ENCODE assay signal across 15 mouse cellular contexts in genomic region chr11:78125691-78126090, GRCm38 (mm10). TPM values are rescaled to one million over a fixed set of nuclear protein-coding genes. Genes with fewer than 3 reads are reported as not detected.
A peak's percentile ranks its signal among the peaks of the same experiment; 100 is the strongest.
DNase-seq lines count a peak whose midpoint lies in the region; ATAC-seq and TF ChIP-seq lines count a peak whose summit lies in the region.
"Had no signal": no experiment of that assay in that cellular context is flagged by ENCODE, and none has a peak within 500 bp of the region (broad histone marks: within the 10 kb centered on the region; RNA-seq: fewer than 3 reads in every experiment).

No protein-coding gene starts in this region.

- DNase-seq in heart, postnatal 0 days (ENCODE audit: low spot score): no peak
- DNase-seq in heart, postnatal 10 days: no peak
- DNase-seq in stomach, postnatal 0 days (ENCODE audit: low spot score): no peak
- DNase-seq in cerebellum, adult 9-10 months: no peak
- DNase-seq in urinary bladder, postnatal 25 days (ENCODE audit: low spot score): no peak
- DNase-seq: cerebellum, postnatal 36 days; forebrain, postnatal 0 days; gastrocnemius, postnatal 25 days; thymus, postnatal 14 days had no signal

- peaks cover 19% of the 10 kb centered on the region; the same call in 1 of the 2 replicates for H3K4me1 ChIP-seq in heart, postnatal 0 days (ENCODE audit: control insufficient read depth, insufficient read depth)
- peaks cover 89% of the 10 kb centered on the region for H3K4me1 ChIP-seq in megakaryocyte, embryonic 14.5 days
- H3K4me1 ChIP-seq in liver, embryonic 12.5 days: peaks cover 51% of the 10 kb centered on the region
- H3K4me1 ChIP-seq in stomach, postnatal 0 days (replicated peaks; ENCODE audit: control insufficient read depth, insufficient read depth): 0 out of 2 replicates have a peak, but pooled peaks cover 3% of the 10 kb centered on the region

- 0 out of 2 replicates have a peak overlapping the region, but pooled peaks have one; percentile 43 for H3K27ac ChIP-seq in heart, postnatal 0 days (ENCODE audit: low read depth)
- peak overlapping the region; percentile 79 for H3K27ac ChIP-seq in liver, embryonic 12.5 days
- 0 out of 2 replicates have a peak overlapping the region, but pooled peaks have one; percentile 5 for H3K27ac ChIP-seq in stomach, postnatal 0 days (replicated peaks)
- H3K27ac ChIP-seq: midbrain, embryonic 12.5 days had no signal

- H3K27me3 ChIP-seq in heart, postnatal 0 days (ENCODE audit: control insufficient read depth, insufficient read depth, low read length): no peaks in the 10 kb centered on the region
- H3K27me3 ChIP-seq in megakaryocyte, embryonic 14.5 days (replicated peaks): no peaks in the 10 kb centered on the region
- no peaks in the 10 kb centered on the region for H3K27me3 ChIP-seq in liver, embryonic 12.5 days (replicated peaks)
- H3K27me3 ChIP-seq in stomach, postnatal 0 days (ENCODE audit: control insufficient read depth, insufficient read depth, low read length): no peaks in the 10 kb centered on the region
- H3K27me3 ChIP-seq: embryonic facial prominence, embryonic 15.5 days; midbrain, embryonic 12.5 days had no signal

- no peak for TF ChIP-seq EP300 in heart, postnatal 0 days (IDR thresholded peaks at IDR 0.05; ENCODE audit: low read depth)
- no peak for TF ChIP-seq EP300 in stomach, postnatal 0 days (optimal IDR thresholded peaks at IDR 0.05)

- WGBS in heart, postnatal 0 days: 64% methylated on average over 6 of the region's 6 CpGs
- WGBS in liver, embryonic 12.5 days (ENCODE audit: insufficient replicate concordance): 38% methylated on average over 6 of the region's 6 CpGs
- 56% methylated on average over 6 of the region's 6 CpGs for WGBS in stomach, postnatal 0 days

- ATAC-seq in heart, postnatal 0 days (ENCODE audit: insufficient read depth, low read depth): no peak
- no peak for ATAC-seq in megakaryocyte, adult 5-6 weeks (ENCODE audit: poor library complexity, severe bottlenecking)
- no peak for ATAC-seq in liver, embryonic 12.5 days
- no peak for ATAC-seq in stomach, postnatal 0 days (ENCODE audit: low FRiP score, low TSS enrichment)
- ATAC-seq: forebrain, postnatal 0 days; hindbrain, embryonic 16.5 days had no signal

- no peaks in the 10 kb centered on the region for H3K36me3 ChIP-seq in heart, postnatal 0 days (replicated peaks; ENCODE audit: control insufficient read depth, insufficient read depth, low read length)
- peaks cover 24% of the 10 kb centered on the region for H3K36me3 ChIP-seq in megakaryocyte, embryonic 14.5 days (replicated peaks; ENCODE audit: low read length)
- H3K36me3 ChIP-seq in liver, embryonic 12.5 days: no peaks in the 10 kb centered on the region
- no peaks in the 10 kb centered on the region for H3K36me3 ChIP-seq in stomach, postnatal 0 days (ENCODE audit: control insufficient read depth, insufficient read depth, low read length)
- H3K36me3 ChIP-seq: embryonic facial prominence, embryonic 15.5 days; midbrain, embryonic 12.5 days had no signal

- H3K9me3 ChIP-seq in heart, postnatal 0 days (replicated peaks; ENCODE audit: control insufficient read depth, low read length): no peaks in the 10 kb centered on the region
- H3K9me3 ChIP-seq in megakaryocyte, embryonic 14.5 days: no peaks in the 10 kb centered on the region
- H3K9me3 ChIP-seq in liver, embryonic 12.5 days (replicated peaks): no peaks in the 10 kb centered on the region
- no peaks in the 10 kb centered on the region for H3K9me3 ChIP-seq in stomach, postnatal 0 days (ENCODE audit: control insufficient read depth, low read length)
- H3K9me3 ChIP-seq: embryonic facial prominence, embryonic 15.5 days; midbrain, embryonic 12.5 days had no signal

- no peak overlapping the region for H3K4me3 ChIP-seq in heart, postnatal 0 days (ENCODE audit: low read depth, low read length)
- H3K4me3 ChIP-seq in megakaryocyte, embryonic 14.5 days (replicated peaks): peak overlapping the region; percentile 87
- peak overlapping the region; percentile 16 for H3K4me3 ChIP-seq in liver, embryonic 12.5 days
- H3K4me3 ChIP-seq in stomach, postnatal 0 days (ENCODE audit: low read depth, low read length): no peak overlapping the region
- H3K4me3 ChIP-seq: embryonic facial prominence, embryonic 15.5 days; midbrain, embryonic 12.5 days had no signal

- intact Hi-C loops in heart, postnatal 10 days (cut with DNase I): no loop called here

- no peak overlapping the region for H3K4me2 ChIP-seq in heart, postnatal 0 days (ENCODE audit: low read depth, low read length)
- H3K4me2 ChIP-seq in liver, embryonic 12.5 days: peak overlapping the region; percentile 50
- H3K4me2 ChIP-seq in stomach, postnatal 0 days (replicated peaks; ENCODE audit: low read depth): no peak overlapping the region
- H3K4me2 ChIP-seq: embryonic facial prominence, embryonic 15.5 days; midbrain, embryonic 12.5 days had no signal

- no peak for TF ChIP-seq CTCF in heart, postnatal 0 days (IDR thresholded peaks at IDR 0.05; ENCODE audit: low read depth)
- no peak for TF ChIP-seq CTCF in stomach, postnatal 0 days (IDR thresholded peaks at IDR 0.05; ENCODE audit: low read depth)

- H3K9ac ChIP-seq in heart, postnatal 0 days (replicated peaks; ENCODE audit: low read depth, low read length): no peak overlapping the region
- H3K9ac ChIP-seq in liver, embryonic 12.5 days: peak overlapping the region; percentile 44
- no peak overlapping the region for H3K9ac ChIP-seq in stomach, postnatal 0 days (ENCODE audit: low read length)
- H3K9ac ChIP-seq: embryonic facial prominence, embryonic 15.5 days; forebrain, postnatal 0 days; midbrain, embryonic 12.5 days had no signal

RNA-seq across cellular contexts. Expression of gene Fam222b, which starts 31.2 kb away (rescaled TPM):
- total RNA-seq in heart, postnatal 0 days (2014; rRNA removed; ENCODE audit: low replicate concordance): 10.8 and 24.6 TPM in 2 replicates
- 11.1 TPM in 2 replicates for polyA plus RNA-seq in heart, postnatal 0 days (2015; fragmentation: Nextera tagmentation; extraction: Ambion mirVana)
- total RNA-seq in heart, postnatal 10 days (2021): 10 to 100 TPM; 15.0 to 17.0 TPM
- polyA plus RNA-seq in megakaryocyte, embryonic 14.5 days (2012; ENCODE audit: insufficient read depth, low replicate concordance): 32.0 and 49.0 TPM in 2 replicates
- total RNA-seq in megakaryocyte, adult 5-6 weeks (2015): 24.0 and 28.2 TPM in 2 replicates
- total RNA-seq in megakaryocyte, adult 5-6 weeks (2017): 8.5 and 9.1 TPM in 2 replicates
- 6.0 and 6.7 TPM in 2 replicates for polyA plus RNA-seq in liver, embryonic 12.5 days (2016; fragmentation: Nextera tagmentation; extraction: Ambion mirVana)
- 5.1 and 5.6 TPM in 2 replicates for polyA plus RNA-seq in stomach, postnatal 0 days (2015; fragmentation: Nextera tagmentation; extraction: Ambion mirVana)

RNA-seq across cellular contexts. Expression of gene Traf4, which starts 39.7 kb away (rescaled TPM):
- 25.1 and 42.6 TPM in 2 replicates for total RNA-seq in heart, postnatal 0 days (2014; rRNA removed; ENCODE audit: low replicate concordance)
- polyA plus RNA-seq in heart, postnatal 0 days (2015; fragmentation: Nextera tagmentation; extraction: Ambion mirVana): 21.2 and 22.9 TPM in 2 replicates
- total RNA-seq in heart, postnatal 10 days (2021): 10 to 100 TPM; 17.5 to 21.0 TPM
- 4.8 and 6.3 TPM in 2 replicates for polyA plus RNA-seq in megakaryocyte, embryonic 14.5 days (2012; ENCODE audit: insufficient read depth, low replicate concordance)
- total RNA-seq in megakaryocyte, adult 5-6 weeks (2015): 1.3 TPM in 2 replicates
- 0.51 and 2.2 TPM in 2 replicates for total RNA-seq in megakaryocyte, adult 5-6 weeks (2017)
- polyA plus RNA-seq in liver, embryonic 12.5 days (2016; fragmentation: Nextera tagmentation; extraction: Ambion mirVana): 45.4 and 47.6 TPM in 2 replicates
- polyA plus RNA-seq in stomach, postnatal 0 days (2015; fragmentation: Nextera tagmentation; extraction: Ambion mirVana): 22.4 and 26.9 TPM in 2 replicates

RNA-seq across cellular contexts. Expression of gene Eral1, which starts 45.5 kb away (rescaled TPM):
- total RNA-seq in heart, postnatal 0 days (2014; rRNA removed; ENCODE audit: low replicate concordance): 33.5 and 40.8 TPM in 2 replicates
- 19.7 TPM in 2 replicates for polyA plus RNA-seq in heart, postnatal 0 days (2015; fragmentation: Nextera tagmentation; extraction: Ambion mirVana)
- 10 to 100 TPM; 22.8 to 23.6 TPM for total RNA-seq in heart, postnatal 10 days (2021)
- polyA plus RNA-seq in megakaryocyte, embryonic 14.5 days (2012; ENCODE audit: insufficient read depth, low replicate concordance): 1.6 TPM in 1 of 2 replicates, not detected in the other
- total RNA-seq in megakaryocyte, adult 5-6 weeks (2015): 14.1 and 19.2 TPM in 2 replicates
- total RNA-seq in megakaryocyte, adult 5-6 weeks (2017): 20.9 and 22.1 TPM in 2 replicates
- polyA plus RNA-seq in liver, embryonic 12.5 days (2016; fragmentation: Nextera tagmentation; extraction: Ambion mirVana): 23.2 and 25.5 TPM in 2 replicates
- polyA plus RNA-seq in stomach, postnatal 0 days (2015; fragmentation: Nextera tagmentation; extraction: Ambion mirVana): 12.8 and 15.0 TPM in 2 replicates

RNA-seq across cellular contexts. Expression of gene Nek8, which starts 50.8 kb away (rescaled TPM):
- 24.6 and 27.2 TPM in 2 replicates for total RNA-seq in heart, postnatal 0 days (2014; rRNA removed; ENCODE audit: low replicate concordance)
- polyA plus RNA-seq in heart, postnatal 0 days (2015; fragmentation: Nextera tagmentation; extraction: Ambion mirVana): 8.1 and 9.1 TPM in 2 replicates
- 1 to 10 TPM; 4.5 to 5.4 TPM for total RNA-seq in heart, postnatal 10 days (2021)
- polyA plus RNA-seq in megakaryocyte, embryonic 14.5 days (2012; ENCODE audit: insufficient read depth, low replicate concordance): 1.3 and 2.2 TPM in 2 replicates
- total RNA-seq in megakaryocyte, adult 5-6 weeks (2015): 2.4 and 8.6 TPM in 2 replicates
- total RNA-seq in megakaryocyte, adult 5-6 weeks (2017): 2.1 and 6.9 TPM in 2 replicates
- 12.2 and 13.7 TPM in 2 replicates for polyA plus RNA-seq in liver, embryonic 12.5 days (2016; fragmentation: Nextera tagmentation; extraction: Ambion mirVana)
- 6.4 and 7.4 TPM in 2 replicates for polyA plus RNA-seq in stomach, postnatal 0 days (2015; fragmentation: Nextera tagmentation; extraction: Ambion mirVana)

RNA-seq across cellular contexts. Expression of gene Tlcd1, which starts 50.8 kb away (rescaled TPM):
- 19.9 and 24.1 TPM in 2 replicates for total RNA-seq in heart, postnatal 0 days (2014; rRNA removed; ENCODE audit: low replicate concordance)
- 15.1 and 16.8 TPM in 2 replicates for polyA plus RNA-seq in heart, postnatal 0 days (2015; fragmentation: Nextera tagmentation; extraction: Ambion mirVana)
- total RNA-seq in heart, postnatal 10 days (2021): 1 to 10 TPM; 9.1 to 9.4 TPM
- polyA plus RNA-seq in megakaryocyte, embryonic 14.5 days (2012; ENCODE audit: insufficient read depth, low replicate concordance): 35.9 and 67.9 TPM in 2 replicates
- total RNA-seq in megakaryocyte, adult 5-6 weeks (2015): 0.76 and 2.8 TPM in 2 replicates
- total RNA-seq in megakaryocyte, adult 5-6 weeks (2017): 1.0 and 1.3 TPM in 2 replicates
- 62.6 and 67.1 TPM in 2 replicates for polyA plus RNA-seq in liver, embryonic 12.5 days (2016; fragmentation: Nextera tagmentation; extraction: Ambion mirVana)
- 41.3 and 45.6 TPM in 2 replicates for polyA plus RNA-seq in stomach, postnatal 0 days (2015; fragmentation: Nextera tagmentation; extraction: Ambion mirVana)

Comparison
In these comparisons a context has a peak if more than half of its experiments do, and no peak if none do; other contexts are left out.
1. H3K27ac ChIP-seq: peak in every context shown above with its lines; median percentile 79 in liver, embryonic 12.5 days; 43 in heart, postnatal 0 days; 5 in stomach, postnatal 0 days.
2. H3K4me3 ChIP-seq: peak in megakaryocyte, embryonic 14.5 days (single experiment) and liver, embryonic 12.5 days (single experiment); none in heart, postnatal 0 days (single experiment) and stomach, postnatal 0 days (single experiment).